Mouse (Mus musculus) ES-Bruce4 (cell line): ENCODE measurements at regions not wholly inside any gene's neighbourhood (a gene's known extent, or its start where the extent isn't known, plus 50 kb on each side); places are given as distances from the start of the nearest gene placed in this dataset.

Experiments used
- CTCF ChIP-seq: IDR thresholded peaks from one replicate; pipeline ENCODE4 v1.8.1; 2011; ENCODE audit warnings: low read depth, low read length
- EP300 ChIP-seq: IDR thresholded peaks from 2 replicates; pipeline ENCODE4 v1.6.1; 2011; ENCODE audit warnings: low read depth, low read length; ENCODE audit not compliant: insufficient read depth
- POLR2A ChIP-seq: IDR thresholded peaks from one replicate; pipeline ENCODE4 v1.8.1; 2011; ENCODE audit warnings: low read length; ENCODE audit not compliant: insufficient read depth

- no peak for TF ChIP-seq POLR2A
- TF ChIP-seq CTCF = no peak
- no peak for TF ChIP-seq EP300
Observed at GRCm38 (mm10) chr14:61685231-61685800, 78.1 kb downstream of the Kcnrg start.
